Mouse (Mus musculus) small intestine, adult 2 months (tissue): ENCODE results near the gene Abca12. TPM values are rescaled to one million over a fixed set of nuclear protein-coding genes. Genes with fewer than 3 reads are reported as not detected.

ENCODE experiments used
- H3K27ac ChIP-seq: fragments of 200-500 bp; 2 replicates; pipeline ENCODE4 v1.5.1; 2012; ENCODE audit warnings: low read depth, low read length, control low read depth, inconsistent platforms; ENCODE audit not compliant: insufficient read depth
- H3K27me3 ChIP-seq: fragments of 200-500 bp; 2 replicates; pipeline ENCODE4 v1.6.1; 2012; ENCODE audit warnings: mild to moderate bottlenecking, moderate library complexity, low read length, inconsistent platforms; ENCODE audit not compliant: control insufficient read depth, insufficient read depth
- H3K36me3 ChIP-seq: fragments of 200-500 bp; 2 replicates; pipeline ENCODE4 v1.6.1; 2012; ENCODE audit warnings: mild to moderate bottlenecking, low read length, control low read depth, inconsistent platforms; ENCODE audit not compliant: control insufficient read depth, insufficient read depth
- H3K4me1 ChIP-seq: fragments of 200-500 bp; 2 replicates; pipeline ENCODE4 v1.6.1; 2012; ENCODE audit warnings: low read length, inconsistent platforms, mixed read lengths; ENCODE audit not compliant: control insufficient read depth, insufficient read depth, insufficient read length
- H3K4me3 ChIP-seq: fragments of 200-500 bp; 2 replicates; pipeline ENCODE4 v1.5.1; 2012; ENCODE audit warnings: low read depth, mild to moderate bottlenecking, control low read depth, inconsistent platforms, low read length, moderate library complexity
- CTCF ChIP-seq: fragments of 200-500 bp; IDR thresholded peaks from 2 replicates; pipeline ENCODE4 v1.5.1; 2012; ENCODE audit warnings: low read depth, mild to moderate bottlenecking, control low read depth, inconsistent platforms, low read length, moderate library complexity, mixed read lengths; ENCODE audit not compliant: insufficient replicate concordance, insufficient read length; ENCODE audit errors: extremely low read depth
- POLR2A ChIP-seq: fragments of 200-500 bp; IDR thresholded peaks from 2 replicates; pipeline ENCODE4 v1.6.1; 2012; ENCODE audit warnings: low read depth, mild to moderate bottlenecking, control low read depth, inconsistent platforms, low read length, moderate library complexity
- WGBS: fragments of 180-500 bp; shearing (Covaris S2); methylation state at CpG from one replicate; pipeline ENCODE4 v1.1.7; 2018; 5-methylcytosine and 5-hydroxymethylcytosine counted together
- polyA plus RNA-seq: library from polyadenylated mRNA; depleted of rRNA; stranded (reverse); fragments of >200 nt; gene quantifications from 2 replicates; pipeline ENCODE4 v1.2.3, GENCODE M21; 2012; rRNA removed

The Abca12 gene
- polyA plus RNA-seq = not detected in 2 replicates

DNA sequence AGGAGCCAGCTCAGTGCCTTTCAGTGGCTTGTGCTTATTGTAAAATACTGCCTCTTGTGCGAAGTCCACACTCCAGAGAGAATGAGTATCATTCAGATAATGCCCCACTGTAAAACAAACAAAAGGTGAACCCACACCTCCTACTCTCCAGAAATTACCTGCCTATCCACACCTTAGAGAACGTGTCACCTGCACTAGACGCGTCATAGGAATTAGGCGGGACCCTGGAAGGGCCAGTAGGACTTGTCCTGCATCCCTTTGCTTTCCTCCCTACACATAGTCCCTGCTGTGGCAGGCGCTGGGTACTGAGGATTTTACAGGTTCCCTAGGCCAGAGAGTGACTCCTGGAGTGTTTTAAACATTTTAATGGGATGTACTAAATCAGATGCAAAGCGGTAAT is at the start of gene Abca12:
TSS of gene Abca12 (minus strand) at position 101 of the 400 bp plus-strand sequence.
- H3K4me1 ChIP-seq = no peaks in the 10 kb centered on the region
- no peaks in the 10 kb centered on the region for H3K36me3 ChIP-seq
- H3K4me3 ChIP-seq = no peak within 1 kb of the TSS
- no peaks in the 10 kb centered on the region for H3K27me3 ChIP-seq
- TF ChIP-seq POLR2A (no peak), CTCF (no peak)
- no peak within 1 kb of the TSS for H3K27ac ChIP-seq
- WGBS = 55% methylated on average over 7 of the region's 7 CpGs

DNA sequence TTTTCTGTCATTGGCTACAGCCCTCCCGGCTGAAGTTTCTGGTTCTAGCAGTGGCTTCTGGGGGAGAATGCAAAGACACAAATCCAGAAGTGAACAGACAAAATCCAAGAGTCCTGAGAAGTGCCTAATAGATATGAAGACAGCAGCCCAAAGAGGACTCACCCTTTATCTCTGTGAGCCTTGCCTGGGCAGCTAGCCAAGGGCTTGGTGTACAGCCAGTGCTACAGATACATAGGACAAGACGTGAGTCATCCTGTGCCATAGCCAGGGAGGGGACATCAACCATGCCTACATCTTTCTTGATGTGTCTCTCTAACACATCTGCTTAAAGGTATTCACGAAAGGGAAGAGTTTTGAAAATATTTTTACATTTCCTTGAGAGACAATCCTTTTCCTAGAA is 43.3 kb upstream of the Abca12 start:
- H3K27me3 ChIP-seq = no peaks in the 10 kb centered on the region
- 56% methylated on average over 3 of the region's 3 CpGs for WGBS
- TF ChIP-seq POLR2A (no peak), CTCF (no peak)

DNA sequence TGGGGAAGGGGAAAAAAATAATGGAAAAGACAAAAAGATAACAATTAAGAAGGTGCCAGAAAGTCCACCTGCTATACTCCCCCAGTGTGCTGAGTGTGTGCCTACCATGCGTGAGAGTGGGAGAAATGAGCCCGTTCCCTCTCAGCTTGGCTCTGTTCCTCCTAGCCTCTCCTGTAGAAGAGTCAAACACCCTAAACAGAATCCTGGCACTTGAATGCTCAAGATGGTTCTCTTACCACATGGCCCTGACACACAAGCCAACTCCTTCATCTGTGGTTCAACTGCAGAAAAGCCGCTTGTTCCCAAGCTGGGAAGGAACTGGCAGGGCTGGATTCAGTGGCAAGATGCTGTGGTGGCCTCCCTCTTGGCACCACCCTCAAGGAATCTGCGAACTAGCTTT is 32.7 kb upstream of the Abca12 start:
- WGBS = 90% methylated on average over 4 of the region's 4 CpGs
- no peaks in the 10 kb centered on the region for H3K36me3 ChIP-seq
- H3K4me1 ChIP-seq = no peaks in the 10 kb centered on the region
- no peak overlapping the region for H3K4me3 ChIP-seq
- TF ChIP-seq CTCF (no peak), POLR2A (no peak)
- H3K27ac ChIP-seq = no peak overlapping the region
- H3K27me3 ChIP-seq = no peaks in the 10 kb centered on the region

More for the DNA sequence above, 43.3 kb upstream of the Abca12 start:
- Histone ChIP-seq H3K27ac (no peak overlapping the region), H3K4me1 (no peaks in the 10 kb centered on the region), H3K36me3 (no peaks in the 10 kb centered on the region), H3K4me3 (no peak overlapping the region)

DNA sequence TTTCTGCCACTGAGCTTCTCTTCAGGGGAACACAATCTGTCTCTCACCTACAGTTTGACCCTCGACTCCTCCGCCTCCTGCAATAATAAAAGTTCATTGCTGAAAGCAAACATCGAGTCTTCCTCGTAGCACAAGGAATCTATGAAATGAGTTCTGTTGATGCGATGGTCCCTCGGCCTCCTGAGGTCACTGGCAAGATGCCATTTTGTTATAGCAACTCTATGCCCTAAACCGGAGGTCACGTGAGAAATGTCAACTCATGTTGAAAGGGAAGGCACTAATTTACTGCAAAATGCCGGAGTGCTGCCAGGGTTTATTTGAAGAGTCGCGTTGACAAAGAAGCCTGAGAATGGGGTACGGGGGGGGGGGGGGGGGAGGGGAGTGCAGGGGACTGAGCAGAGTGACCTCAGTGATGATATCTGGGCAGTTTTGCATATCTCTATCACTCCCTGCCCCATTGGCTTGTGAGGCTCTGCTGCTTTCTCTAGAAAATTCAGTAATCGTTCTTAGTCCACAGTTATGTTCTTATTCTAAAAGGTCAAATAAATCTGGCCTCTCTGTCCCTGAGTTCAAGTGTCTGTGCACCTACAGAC is 7.1 kb upstream of the Abca12 start:
- no peaks in the 10 kb centered on the region for H3K4me1 ChIP-seq
- WGBS = 26% methylated on average over 13 of the region's 13 CpGs
- no peak overlapping the region for H3K27ac ChIP-seq
- no peaks in the 10 kb centered on the region for H3K36me3 ChIP-seq
- H3K4me3 ChIP-seq = no peak overlapping the region
- no peaks in the 10 kb centered on the region for H3K27me3 ChIP-seq
- TF ChIP-seq POLR2A (no peak), CTCF (no peak)

DNA sequence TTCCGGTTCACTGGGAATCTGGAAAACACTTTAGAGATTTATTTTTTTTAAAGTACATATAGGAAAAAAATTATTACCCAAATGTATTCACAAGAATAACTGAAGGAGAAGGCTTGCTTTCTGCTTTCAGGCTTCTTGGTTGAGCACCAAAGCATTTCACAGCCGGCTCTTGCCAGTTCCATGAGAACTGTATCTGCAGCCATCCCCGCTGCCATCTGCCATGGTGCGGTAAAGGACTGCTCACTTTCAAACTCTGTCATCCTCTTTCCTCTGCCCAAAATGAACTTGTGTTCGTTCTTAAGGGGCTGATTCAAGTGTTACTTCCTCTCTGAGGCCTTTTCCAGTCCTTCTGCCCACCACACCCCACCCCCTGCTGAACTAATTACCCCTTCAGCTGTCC is 3.8 kb upstream of the Abca12 start:
- whole genome bisulfite sequencing = 87% methylated on average over 5 of the region's 5 CpGs
- no peak overlapping the region for H3K27ac ChIP-seq
- no peak overlapping the region for H3K4me3 ChIP-seq
- no peaks in the 10 kb centered on the region for H3K4me1 ChIP-seq
- no peaks in the 10 kb centered on the region for H3K27me3 ChIP-seq
- no peaks in the 10 kb centered on the region for H3K36me3 ChIP-seq
- TF ChIP-seq CTCF (no peak), POLR2A (no peak)

DNA sequence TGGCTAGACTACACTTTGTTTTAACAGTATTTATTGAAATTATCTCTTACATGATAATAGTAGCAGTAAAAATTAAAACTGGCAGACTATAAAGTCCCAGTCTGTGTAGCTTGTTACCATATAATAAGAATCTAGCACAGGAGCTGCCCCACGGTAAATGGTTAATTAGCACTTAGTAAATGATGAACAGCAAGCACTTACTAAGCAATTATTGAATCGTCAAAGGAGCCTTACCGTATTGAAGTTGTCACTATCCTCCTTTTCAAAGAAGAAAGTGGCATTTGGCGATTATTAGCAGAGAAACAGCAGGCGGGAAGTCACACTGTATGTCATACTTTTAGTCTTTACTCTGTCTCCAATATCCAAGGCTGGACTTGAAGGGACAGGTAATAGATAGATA is 3.2 kb upstream of the Abca12 start:
- no peaks in the 10 kb centered on the region for H3K27me3 ChIP-seq
- H3K4me1 ChIP-seq = no peaks in the 10 kb centered on the region
- H3K4me3 ChIP-seq = no peak overlapping the region
- no peak overlapping the region for H3K27ac ChIP-seq
- 69% methylated on average over 5 of the region's 5 CpGs for WGBS
- TF ChIP-seq CTCF (no peak), POLR2A (no peak)
- H3K36me3 ChIP-seq = no peaks in the 10 kb centered on the region

DNA sequence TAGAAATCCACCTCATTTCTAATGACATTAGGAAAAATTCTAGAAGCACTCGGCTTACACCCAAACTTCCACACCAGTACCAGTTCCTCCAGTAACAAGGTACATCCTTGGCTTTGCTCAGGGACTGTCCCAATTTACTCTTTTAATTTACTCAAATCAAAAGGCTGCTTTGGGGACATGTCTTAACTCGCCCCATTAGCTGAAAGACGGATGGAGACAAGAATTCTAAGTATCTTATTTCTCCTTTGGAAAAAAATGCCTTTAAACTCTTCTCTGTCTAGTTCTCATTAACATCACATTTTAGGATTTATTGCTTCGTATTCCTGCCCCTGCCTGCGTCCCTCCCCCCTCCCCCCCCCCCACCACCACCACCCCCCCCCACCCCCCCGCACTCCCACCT is 626 bp downstream of the Abca12 start:
- Histone ChIP-seq H3K27me3 (no peaks in the 10 kb centered on the region), H3K4me1 (no peaks in the 10 kb centered on the region), H3K36me3 (no peaks in the 10 kb centered on the region), H3K27ac (no peak overlapping the region), H3K4me3 (no peak overlapping the region)
- WGBS = 70% methylated on average over 5 of the region's 6 CpGs
- TF ChIP-seq CTCF (no peak), POLR2A (no peak)

DNA sequence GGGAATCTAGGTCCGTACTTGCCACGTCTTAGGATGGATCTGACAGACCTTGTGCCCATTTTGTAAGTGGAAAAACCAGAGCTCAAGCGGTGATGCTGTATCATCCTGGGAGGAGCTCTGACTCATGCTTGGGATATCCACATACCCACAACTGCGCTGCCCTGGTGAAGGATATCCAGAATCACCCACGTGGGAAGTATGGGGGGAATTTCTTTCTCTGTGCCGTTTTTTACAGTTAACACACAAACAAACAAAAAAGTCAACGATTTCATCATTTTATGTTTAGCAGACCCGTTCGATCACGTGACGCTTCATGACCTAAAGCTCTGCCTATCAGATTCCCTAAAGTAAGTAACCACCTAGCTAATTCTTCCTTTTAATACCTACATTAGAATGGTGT is 1.6 kb downstream of the Abca12 start:
- H3K4me3 ChIP-seq = no peak overlapping the region
- H3K27me3 ChIP-seq = no peaks in the 10 kb centered on the region
- H3K36me3 ChIP-seq = no peaks in the 10 kb centered on the region
- no peaks in the 10 kb centered on the region for H3K4me1 ChIP-seq
- no peak for TF ChIP-seq POLR2A
- no peak for TF ChIP-seq CTCF
- no peak overlapping the region for H3K27ac ChIP-seq
- WGBS = 76% methylated on average over 11 of the region's 11 CpGs
